Mouse (Mus musculus): Measurements from ENCODE around the gene Gm2042.
"Not testable (repeated sequence)": the region's sequence is repeated elsewhere in the genome, so short reads cannot be mapped to it uniquely, and the experiment has no call there.

Gene Gm2042

GRCm38 (mm10) chr12:87953780-87954179 lies at the start of gene Gm2042:
Gene Gm2042 (plus strand): TSS chr12:87954080.
- not testable (repeated sequence) for DNase-seq (ENCODE audit: low spot score in 2 of 2)

DNA sequence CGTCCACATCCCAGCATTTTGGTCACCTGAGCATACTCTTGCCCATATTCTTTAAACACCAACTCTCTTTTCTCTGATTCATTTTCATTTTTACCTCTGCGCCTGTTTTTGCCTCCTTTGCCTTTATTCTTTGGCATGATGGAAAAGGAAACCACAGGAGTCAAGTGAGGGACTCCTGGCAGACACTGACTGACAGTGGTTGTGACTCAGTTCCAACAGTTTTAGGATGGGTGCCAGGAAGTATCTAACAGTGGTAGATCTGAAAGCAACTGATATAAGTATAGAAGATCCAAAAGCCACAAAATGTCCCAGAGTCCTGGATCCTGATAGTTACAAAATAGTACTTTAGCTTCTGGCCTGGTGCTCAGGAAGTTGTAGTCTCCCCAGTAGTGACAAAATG lies 34.2 kb upstream of the Gm2042 start, which contains the start of gene Gm2035:
TSS of gene Gm2035 (minus strand) at position 137 of the 400 bp plus-strand sequence.
- not testable (repeated sequence) for DNase-seq (ENCODE audit: low spot score in 2 of 2)

DNA sequence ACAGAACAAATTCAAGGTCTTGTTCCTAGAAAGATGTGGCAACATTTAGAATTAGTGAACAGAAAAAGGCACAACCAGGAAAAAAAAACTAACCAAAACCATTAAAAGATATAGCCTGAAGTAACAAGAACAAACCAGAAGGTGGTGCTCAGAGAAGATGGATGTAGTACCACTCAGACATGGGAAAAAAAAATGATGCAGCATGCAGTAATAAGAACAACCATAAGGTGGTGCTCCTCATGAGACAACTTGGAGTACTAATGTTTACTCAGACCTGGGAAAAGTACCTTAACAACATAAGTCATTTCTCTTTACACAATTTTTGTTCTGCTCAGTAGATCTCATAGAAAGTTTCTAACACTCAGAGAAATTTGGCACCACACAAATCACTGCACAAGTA lies 30.1 kb downstream of the Gm2042 start:
- not testable (repeated sequence) for DNase-seq (ENCODE audit: low spot score in 2 of 2)

DNA sequence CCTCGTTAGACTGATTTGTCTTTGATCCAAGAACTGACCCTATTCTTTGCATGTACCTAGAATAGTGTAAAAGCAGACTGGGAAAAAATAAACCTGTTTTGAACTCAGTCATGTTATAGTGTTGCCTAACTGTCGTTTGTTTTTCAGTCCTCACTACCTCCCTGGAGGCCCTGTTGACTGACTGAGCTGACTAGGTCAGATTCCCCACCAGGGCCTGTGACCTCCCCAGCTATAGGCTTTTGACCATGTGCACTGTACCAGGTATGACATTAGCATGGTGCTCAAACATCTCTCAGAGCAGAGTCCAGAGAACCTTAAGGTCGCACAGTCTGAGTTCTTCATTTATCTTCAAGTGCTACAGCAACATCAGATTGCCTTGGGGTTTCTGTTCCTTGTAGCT lies 50.2 kb downstream of the Gm2042 start:
- DNase-seq (ENCODE audit: low spot score in 2 of 2), result not testable (repeated sequence)
